Mouse (Mus musculus) liver, embryonic 14 days (tissue): ENCODE data around the gene Jakmip3. TPM values are rescaled to one million over a fixed set of nuclear protein-coding genes. Genes with fewer than 3 reads are reported as not detected.

Experiments
- polyA plus RNA-seq: library from polyadenylated mRNA; depleted of rRNA; stranded (reverse); fragments of >200 nt; gene quantifications from 2 replicates; pipeline ENCODE4 v1.2.3, GENCODE M21; 2012; rRNA removed

Gene Jakmip3
- polyA plus RNA-seq: 0.01 and 0.02 TPM in 2 replicates

GRCm38 (mm10) chr7:138940612-138941461 is at the start of gene Jakmip3:
Gene Jakmip3, plus strand, starts transcription at chr7:138940730.

GRCm38 (mm10) chr7:138909277-138910192 is 31.0 kb upstream of the Jakmip3 start, which contains the start of gene Bnip3:
Gene Bnip3, minus strand, starts transcription at chr7:138909519.

GRCm38 (mm10) chr7:139085629-139086194 is 145.2 kb downstream of the Jakmip3 start, which contains the start of gene Dpysl4:
Gene Dpysl4, plus strand, starts transcription at chr7:139086001.

Other genes starting within 250 kb of the Jakmip3 start
- gene Ppp2r2d, start 94.7 kb upstream of the Jakmip3 start, polyA plus RNA-seq: 13.6 and 15.4 TPM in 2 replicates
- 5.0 and 6.2 TPM in 2 replicates for gene Mapk1ip1, start 94.5 kb upstream of the Jakmip3 start, polyA plus RNA-seq
- 16.6 and 22.1 TPM in 2 replicates for gene Bnip3, start 31.2 kb upstream of the Jakmip3 start, polyA plus RNA-seq
- 0.05 and 0.20 TPM in 2 replicates for gene Dpysl4, start 145.3 kb downstream of the Jakmip3 start, polyA plus RNA-seq